Mouse (Mus musculus) embryonic fibroblast, embryonic 13.5 days (primary cell): ENCODE measurements around the gene Ckap2l. TPM values are rescaled to one million over a fixed set of nuclear protein-coding genes. Genes with fewer than 3 reads are reported as not detected.

Experiments
- H3K27ac ChIP-seq: 2 replicates; pipeline ENCODE4 v1.5.1; 2012; ENCODE audit warnings: low read length, control low read depth, inconsistent platforms; ENCODE audit not compliant: insufficient read depth
- H3K4me1 ChIP-seq: 2 replicates; pipeline ENCODE4 v1.6.1; 2011; ENCODE audit warnings: low read length; ENCODE audit not compliant: control insufficient read depth, insufficient read depth
- H3K4me3 ChIP-seq: 2 replicates; pipeline ENCODE4 v1.5.1; 2011; ENCODE audit warnings: mild to moderate bottlenecking, control low read depth, low read length; ENCODE audit not compliant: insufficient read depth
- CTCF ChIP-seq: IDR thresholded peaks from 2 replicates; pipeline ENCODE4 v1.5.1; 2011; ENCODE audit warnings: mild to moderate bottlenecking, control low read depth, low read length, moderate library complexity, borderline replicate concordance; ENCODE audit not compliant: insufficient read depth
- POLR2A ChIP-seq: IDR thresholded peaks from 2 replicates; pipeline ENCODE4 v1.6.1; 2011; ENCODE audit warnings: low read depth, mild to moderate bottlenecking, control low read depth, low read length, moderate library complexity
- polyA plus RNA-seq: library from polyadenylated mRNA; stranded (reverse); fragments of >200 nt; gene quantifications from 2 replicates; pipeline ENCODE4 v1.2.4, GENCODE M21; 2011; ENCODE audit warnings: low read depth; ENCODE audit not compliant: missing spikeins, insufficient read length

Ckap2l gene
- polyA plus RNA-seq, 1 experiment, result 46.8 TPM

- H3K27ac ChIP-seq, result no peak overlapping the region
- no peak for TF ChIP-seq POLR2A
- TF ChIP-seq CTCF, result no peak
- no peaks in the 10 kb centered on the region for H3K4me1 ChIP-seq
- H3K4me3 ChIP-seq, result no peak overlapping the region
These were observed 27.8 kb downstream of the Ckap2l start for GRCm38 (mm10) chr2:129269161-129269643.

GRCm38 (mm10) chr2:129267738-129268137 lies 29.3 kb downstream of the Ckap2l start:
- no peak overlapping the region for H3K4me3 ChIP-seq
- no peaks in the 10 kb centered on the region; the same call in 1 of the 2 replicates for H3K4me1 ChIP-seq
- no peak overlapping the region for H3K27ac ChIP-seq
- TF ChIP-seq CTCF (no peak), POLR2A (no peak)

DNA sequence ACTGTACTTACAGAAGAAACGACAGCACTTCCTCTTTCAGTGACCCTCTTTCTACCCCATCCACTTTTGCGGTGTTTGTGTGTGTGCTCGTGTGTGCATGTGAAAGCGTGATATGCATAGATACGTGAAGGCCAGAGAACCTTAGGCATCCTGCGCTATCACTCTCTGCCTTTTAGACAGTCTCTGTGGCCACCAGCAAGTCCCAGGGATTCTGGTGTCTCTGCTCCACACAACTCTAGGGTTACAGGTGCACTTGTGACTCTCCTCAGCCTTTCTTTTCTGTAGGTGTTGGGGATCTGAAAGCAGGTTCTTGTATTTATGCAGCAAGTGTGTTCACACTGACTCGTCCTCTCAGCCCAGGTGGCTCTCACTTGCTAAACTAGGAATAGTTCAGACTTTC lies 31.7 kb downstream of the Ckap2l start:
- Histone ChIP-seq H3K4me3 (no peak overlapping the region), H3K27ac (no peak overlapping the region), H3K4me1 (no peaks in the 10 kb centered on the region; the same call in 1 of the 2 replicates)
- TF ChIP-seq POLR2A (no peak), CTCF (no peak)

DNA sequence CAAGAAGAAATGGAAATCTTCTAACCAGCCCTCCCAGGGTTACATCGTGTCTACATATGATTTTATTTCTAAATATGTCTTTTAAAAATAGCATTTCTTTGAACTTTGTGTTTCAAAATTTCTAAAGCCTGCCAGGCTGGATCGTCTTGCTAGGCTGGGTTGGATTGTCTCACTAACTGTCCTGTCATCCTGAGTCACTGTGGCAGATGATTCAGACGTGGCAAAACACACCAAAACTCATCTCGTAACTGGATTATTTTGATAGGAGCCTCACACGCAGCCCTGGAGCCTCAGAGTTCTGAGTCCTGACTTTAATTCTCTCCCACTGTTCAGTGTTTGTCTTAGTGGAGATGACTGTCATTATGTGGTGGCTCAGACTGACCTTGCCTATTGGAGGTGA lies 33.9 kb downstream of the Ckap2l start:
- no peak for TF ChIP-seq POLR2A
- TF ChIP-seq CTCF, result no peak
- Histone ChIP-seq H3K27ac (peak overlapping the region; percentile 46; the same call in 1 of the 2 replicates), H3K4me1 (no peaks in the 10 kb centered on the region; the same call in 1 of the 2 replicates), H3K4me3 (no peak overlapping the region)

DNA sequence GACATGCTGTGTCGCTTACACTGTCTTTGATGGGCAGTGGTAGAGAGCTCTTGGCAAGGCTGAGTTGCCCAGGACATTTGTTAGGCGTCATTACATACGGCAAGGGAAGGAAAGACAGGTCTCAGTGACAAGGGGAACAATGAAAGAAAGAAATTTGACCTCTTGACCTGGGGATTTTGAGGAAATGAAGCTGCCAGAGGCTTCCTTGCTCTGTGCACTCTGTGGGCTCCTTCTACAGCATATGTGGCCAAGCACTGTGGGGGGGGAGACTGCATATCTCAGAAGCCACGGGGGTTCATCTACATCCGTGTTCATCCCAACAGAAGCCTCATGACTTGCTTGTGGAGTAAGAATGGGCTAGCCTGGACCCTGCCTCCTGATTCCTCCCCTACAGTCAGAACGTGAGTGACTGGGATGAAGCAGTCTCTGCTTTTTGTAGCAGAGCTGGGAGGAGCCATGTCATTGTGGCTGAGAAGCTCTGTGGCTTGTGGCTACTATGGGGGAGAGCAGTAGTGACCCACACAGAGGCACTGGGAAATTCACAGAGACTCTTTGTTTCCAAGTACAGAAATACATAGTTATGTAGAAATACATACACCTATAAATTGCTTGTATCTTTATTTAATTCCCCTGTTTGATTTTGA lies 35.7 kb downstream of the Ckap2l start:
- Histone ChIP-seq H3K4me1 (no peaks in the 10 kb centered on the region; the same call in 1 of the 2 replicates), H3K27ac (no peak overlapping the region), H3K4me3 (no peak overlapping the region)
- TF ChIP-seq CTCF, result no peak
- no peak for TF ChIP-seq POLR2A

DNA sequence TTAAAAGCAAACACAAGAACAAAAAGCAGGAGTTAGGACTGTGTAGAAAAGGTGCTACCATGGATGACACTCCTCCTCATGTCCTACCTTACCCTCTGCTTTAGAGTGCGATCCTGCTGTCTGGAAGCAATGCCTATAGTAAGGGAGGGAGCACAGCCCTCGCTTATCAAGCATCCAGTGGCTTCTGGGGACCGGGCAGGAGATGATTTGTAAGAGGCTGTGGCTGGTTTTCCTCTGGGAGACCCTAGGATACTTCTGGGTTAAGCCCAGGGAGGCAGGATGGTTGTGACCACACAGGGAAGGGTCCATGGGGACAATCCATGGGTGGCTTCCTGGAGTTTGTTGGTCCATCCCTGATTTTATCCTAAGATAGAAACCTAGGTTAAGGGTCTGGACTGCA lies 36.4 kb downstream of the Ckap2l start:
- TF ChIP-seq POLR2A, result no peak
- TF ChIP-seq CTCF, result no peak

GRCm38 (mm10) chr2:129258475-129259211 lies 38.4 kb downstream of the Ckap2l start:
- Histone ChIP-seq H3K4me1 (no peaks in the 10 kb centered on the region; the same call in 1 of the 2 replicates), H3K27ac (no peak overlapping the region), H3K4me3 (no peak overlapping the region)
- TF ChIP-seq CTCF (no peak; the same call in 1 of the 2 replicates), POLR2A (no peak)

More for the DNA sequence above, 36.4 kb downstream of the Ckap2l start:
- H3K4me1 ChIP-seq, result no peaks in the 10 kb centered on the region; the same call in 1 of the 2 replicates
- no peak overlapping the region for H3K4me3 ChIP-seq
- H3K27ac ChIP-seq, result no peak overlapping the region

DNA sequence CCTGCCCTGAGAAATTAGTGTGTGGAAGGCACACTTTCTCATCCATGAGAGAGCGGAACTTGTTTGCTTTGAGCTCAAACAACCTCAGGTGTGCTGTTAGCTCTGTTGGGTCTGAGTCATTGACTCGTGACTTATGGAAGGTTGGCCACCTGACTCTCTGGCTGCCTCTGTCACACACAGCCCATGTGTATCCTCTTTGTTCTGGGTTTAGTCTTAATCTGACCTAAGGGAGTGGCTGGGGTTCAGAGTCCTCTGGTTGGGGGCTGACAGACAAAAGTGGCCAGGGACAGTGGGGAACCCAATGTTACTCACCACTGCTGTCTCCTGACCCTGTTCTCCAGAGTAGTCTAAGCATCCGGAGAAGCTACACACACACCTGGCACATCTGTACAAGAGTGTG lies 39.0 kb downstream of the Ckap2l start:
- TF ChIP-seq CTCF, result no peak
- TF ChIP-seq POLR2A, result no peak
- no peak overlapping the region for H3K4me3 ChIP-seq

GRCm38 (mm10) chr2:129256006-129256405 lies 41.0 kb downstream of the Ckap2l start:
- H3K4me3 ChIP-seq, result no peak overlapping the region
- H3K27ac ChIP-seq, result no peak overlapping the region
- no peaks in the 10 kb centered on the region for H3K4me1 ChIP-seq
- no peak for TF ChIP-seq POLR2A
- no peak for TF ChIP-seq CTCF

More for the DNA sequence above, 39.0 kb downstream of the Ckap2l start:
- H3K27ac ChIP-seq, result no peak overlapping the region
- H3K4me1 ChIP-seq, result no peaks in the 10 kb centered on the region; the same call in 1 of the 2 replicates

GRCm38 (mm10) chr2:129254076-129254475 lies 42.9 kb downstream of the Ckap2l start:
- Histone ChIP-seq H3K4me3 (no peak overlapping the region), H3K27ac (no peak overlapping the region), H3K4me1 (no peaks in the 10 kb centered on the region)
- TF ChIP-seq CTCF (no peak), POLR2A (no peak)
